Mouse (Mus musculus) liver, adult 2 months (tissue): ENCODE measurements around the gene Ntm. TPM values are rescaled to one million over a fixed set of nuclear protein-coding genes. Genes with fewer than 3 reads are reported as not detected.

Experiments
- DNase-seq: peaks from one replicate; pipeline ENCODE4 v3.0.0-alpha.2; 2011; ENCODE audit warnings: low read depth, low spot score; ENCODE audit errors: extremely low read depth
- H3K27ac ChIP-seq: fragments of 200-500 bp; replicated peaks from 2 replicates; pipeline ENCODE4 v1.5.1; 2012; ENCODE audit warnings: low read depth, mild to moderate bottlenecking, control low read depth, inconsistent platforms, low read length; ENCODE audit not compliant: insufficient read depth
- H3K27me3 ChIP-seq: fragments of 200-500 bp; 2 replicates; pipeline ENCODE4 v1.6.1; 2012; ENCODE audit warnings: mild to moderate bottlenecking, moderate library complexity, low read length, inconsistent platforms; ENCODE audit not compliant: control insufficient read depth, insufficient read depth
- H3K36me3 ChIP-seq: fragments of 200-500 bp; 2 replicates; pipeline ENCODE4 v1.6.1; 2012; ENCODE audit warnings: low read length, inconsistent platforms; ENCODE audit not compliant: control insufficient read depth, insufficient read depth
- H3K4me1 ChIP-seq: fragments of 200-500 bp; 2 replicates; pipeline ENCODE4 v1.6.1; 2011; ENCODE audit warnings: low read length; ENCODE audit not compliant: control insufficient read depth, insufficient read depth
- H3K4me3 ChIP-seq: fragments of 200-500 bp; 2 replicates; pipeline ENCODE4 v1.5.1; 2011; ENCODE audit warnings: low read depth, mild to moderate bottlenecking, control low read depth, low read length, moderate library complexity; ENCODE audit not compliant: insufficient read depth
- H3K79me2 ChIP-seq: fragments of 200-500 bp; 2 replicates; pipeline ENCODE4 v1.6.1; 2012; ENCODE audit warnings: inconsistent platforms, mild to moderate bottlenecking, low read length, moderate library complexity; ENCODE audit not compliant: control insufficient read depth, insufficient read depth
- H3K9ac ChIP-seq: fragments of 200-500 bp; 2 replicates; pipeline ENCODE4 v1.6.1; 2012; ENCODE audit warnings: low read depth, mild to moderate bottlenecking, control low read depth, inconsistent platforms, low read length
- CTCF ChIP-seq: fragments of 200-500 bp; IDR thresholded peaks from 2 replicates; pipeline ENCODE4 v1.5.1; 2011; ENCODE audit warnings: low read depth, low read length, control low read depth
- POLR2A ChIP-seq: fragments of 200-500 bp; IDR thresholded peaks from 2 replicates; pipeline ENCODE4 v1.6.1; 2011; ENCODE audit warnings: low read length, control low read depth; ENCODE audit not compliant: insufficient read depth; ENCODE audit errors: extremely low read depth
- WGBS: fragments of 180-500 bp; shearing (Covaris S2); methylation state at CpG from one replicate; pipeline ENCODE4 v1.1.7; 2018; 5-methylcytosine and 5-hydroxymethylcytosine counted together
- polyA plus RNA-seq: library from polyadenylated mRNA; depleted of rRNA; stranded (reverse); fragments of >200 nt; gene quantifications from 2 replicates; pipeline ENCODE4 v1.2.3, GENCODE M21; 2012
- total RNA-seq: library from RNA; depleted of rRNA; stranded (reverse); fragments of >200 nt; gene quantifications from 2 replicates; pipeline ENCODE4 v1.2.3, GENCODE M21; 2014

The Ntm gene
- total and polyA plus RNA-seq, 2 experiments, result 2.1 to 3.2 TPM

GRCm38 (mm10) chr9:29026410-29026809 is 936.5 kb downstream of the Ntm start:
- DNase-seq, result no peak
- H3K27me3 ChIP-seq, result no peaks in the 10 kb centered on the region
- no peaks in the 10 kb centered on the region for H3K36me3 ChIP-seq
- WGBS, result 81% methylated on average over 6 of the region's 6 CpGs
- H3K4me1 ChIP-seq, result no peaks in the 10 kb centered on the region
- H3K9ac ChIP-seq, result no peak overlapping the region
- H3K79me2 ChIP-seq, result no peaks in the 10 kb centered on the region
- H3K4me3 ChIP-seq, result no peak overlapping the region
- H3K27ac ChIP-seq, result no peak overlapping the region
- TF ChIP-seq POLR2A, result no peak
- TF ChIP-seq CTCF, result no peak

GRCm38 (mm10) chr9:29025603-29026002 is 937.3 kb downstream of the Ntm start:
- H3K79me2 ChIP-seq, result no peaks in the 10 kb centered on the region
- no peaks in the 10 kb centered on the region for H3K36me3 ChIP-seq
- H3K27ac ChIP-seq, result no peak overlapping the region
- 47% methylated on average over 4 of the region's 4 CpGs for WGBS
- TF ChIP-seq POLR2A, result no peak
- TF ChIP-seq CTCF, result no peak
- no peak overlapping the region for H3K9ac ChIP-seq
- H3K4me1 ChIP-seq, result no peaks in the 10 kb centered on the region
- no peak for DNase-seq
- H3K27me3 ChIP-seq, result no peaks in the 10 kb centered on the region
- H3K4me3 ChIP-seq, result no peak overlapping the region

GRCm38 (mm10) chr9:29025104-29025503 is 937.8 kb downstream of the Ntm start:
- no peaks in the 10 kb centered on the region for H3K27me3 ChIP-seq
- 32% methylated on average over 1 of the region's 1 CpGs for WGBS
- TF ChIP-seq POLR2A (no peak), CTCF (no peak)
- no peaks in the 10 kb centered on the region for H3K4me1 ChIP-seq
- no peak overlapping the region for H3K4me3 ChIP-seq
- no peaks in the 10 kb centered on the region for H3K79me2 ChIP-seq
- no peaks in the 10 kb centered on the region for H3K36me3 ChIP-seq
- H3K27ac ChIP-seq, result no peak overlapping the region
- DNase-seq, result no peak
- no peak overlapping the region for H3K9ac ChIP-seq

- no peak overlapping the region for H3K9ac ChIP-seq
- H3K4me3 ChIP-seq, result no peak overlapping the region
- no peaks in the 10 kb centered on the region for H3K4me1 ChIP-seq
- TF ChIP-seq CTCF, result no peak
- no peak for TF ChIP-seq POLR2A
- no peak overlapping the region for H3K27ac ChIP-seq
- DNase-seq, result no peak
- H3K79me2 ChIP-seq, result no peaks in the 10 kb centered on the region
- no peaks in the 10 kb centered on the region for H3K36me3 ChIP-seq
- WGBS, result 76% methylated on average over 3 of the region's 3 CpGs
- H3K27me3 ChIP-seq, result no peaks in the 10 kb centered on the region
These were observed 946.1 kb downstream of the Ntm start for GRCm38 (mm10) chr9:29016879-29017278.

- 92% methylated on average over 17 of the region's 17 CpGs for WGBS
- H3K79me2 ChIP-seq, result no peaks in the 10 kb centered on the region
- H3K36me3 ChIP-seq, result no peaks in the 10 kb centered on the region
- no peaks in the 10 kb centered on the region for H3K4me1 ChIP-seq
- H3K27ac ChIP-seq, result no peak overlapping the region
- no peaks in the 10 kb centered on the region for H3K27me3 ChIP-seq
- no peak overlapping the region for H3K9ac ChIP-seq
- DNase-seq, result no peak
- no peak for TF ChIP-seq CTCF
- no peak for TF ChIP-seq POLR2A
- no peak overlapping the region for H3K4me3 ChIP-seq
These were observed 949.1 kb downstream of the Ntm start for GRCm38 (mm10) chr9:29013881-29014280.

- Histone ChIP-seq H3K9ac (no peak overlapping the region), H3K27ac (no peak overlapping the region), H3K4me1 (no peaks in the 10 kb centered on the region), H3K27me3 (no peaks in the 10 kb centered on the region), H3K79me2 (no peaks in the 10 kb centered on the region), H3K36me3 (no peaks in the 10 kb centered on the region), H3K4me3 (no peak overlapping the region)
- WGBS, result 88% methylated on average over 6 of the region's 6 CpGs
- no peak for DNase-seq
- TF ChIP-seq CTCF (no peak), POLR2A (no peak)
These were observed 950.4 kb downstream of the Ntm start for GRCm38 (mm10) chr9:29012541-29012940.
